Mouse (Mus musculus) urinary bladder, postnatal 14 days (tissue): ENCODE data around the gene Ppa1.
A peak's percentile ranks its signal among the peaks of the same experiment; 100 is the strongest.

ENCODE experiments used
- DNase-seq: peaks from one replicate; pipeline ENCODE4 v3.0.0; 2021; ENCODE audit warnings: low spot score

The Ppa1 gene

DNA sequence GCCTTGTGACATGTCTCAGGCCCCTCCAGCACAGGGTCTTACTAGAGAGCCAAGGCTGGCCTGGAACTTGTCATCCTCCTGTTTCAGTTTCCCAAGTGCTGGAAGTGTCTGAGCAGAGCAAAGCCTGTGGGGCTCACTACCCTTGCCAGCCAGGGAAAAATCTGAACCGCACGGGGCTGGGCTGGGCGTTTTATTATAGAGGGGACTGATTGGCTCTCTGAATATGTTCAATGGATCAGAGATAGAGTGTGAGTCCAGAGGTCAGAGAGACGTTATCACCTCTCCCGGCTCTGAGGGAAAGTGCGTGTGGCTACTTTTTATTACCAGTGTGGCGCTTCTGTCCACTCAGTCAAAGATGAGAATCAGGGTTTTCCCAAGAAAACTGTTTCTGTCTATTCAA is 1.8 kb upstream of the Ppa1 start:
- no peak for DNase-seq

DNA sequence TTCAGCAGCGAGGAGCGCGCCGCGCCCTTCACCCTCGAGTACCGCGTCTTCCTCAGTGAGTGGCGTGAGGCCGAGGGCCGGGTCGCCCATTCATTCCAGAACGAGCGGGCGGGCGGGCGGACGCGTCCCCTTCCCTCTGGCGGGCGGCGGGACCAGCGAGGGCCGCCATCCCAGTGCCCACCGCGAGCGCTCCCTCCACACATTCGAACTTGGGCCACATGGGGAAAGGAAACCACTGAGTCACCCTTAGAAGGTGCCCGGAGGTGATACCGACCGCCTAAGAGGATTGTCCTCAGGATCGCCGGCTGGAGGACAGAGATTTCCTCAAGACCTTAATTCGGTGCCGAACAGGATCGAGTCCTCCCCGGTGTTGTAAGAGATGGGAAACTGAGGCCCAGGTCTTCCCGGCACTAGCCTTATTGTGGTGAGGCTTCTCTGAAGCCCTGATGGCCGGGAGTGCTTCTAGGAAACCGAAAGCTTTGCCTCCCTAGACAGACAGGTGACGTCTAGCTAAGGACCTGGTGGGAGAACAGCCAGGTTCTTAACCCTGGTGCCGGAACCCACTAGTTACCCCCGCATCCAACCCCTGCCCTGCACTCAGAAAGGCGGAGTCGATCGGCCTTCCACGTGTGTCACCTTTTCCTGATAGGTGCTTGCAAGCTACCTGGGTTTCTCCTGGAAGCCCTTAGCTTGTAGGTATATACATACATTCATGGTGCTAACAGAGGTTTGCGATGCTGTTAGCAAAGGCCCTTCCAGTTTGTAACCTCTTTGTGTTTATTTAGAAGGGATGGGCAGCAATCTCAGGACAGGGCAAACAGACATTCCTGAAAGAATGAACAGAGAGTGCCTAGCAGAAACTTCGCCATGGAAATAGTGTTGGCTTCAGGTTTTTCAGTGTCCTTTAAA is 639 bp downstream of the Ppa1 start:
- no peak for DNase-seq

DNA sequence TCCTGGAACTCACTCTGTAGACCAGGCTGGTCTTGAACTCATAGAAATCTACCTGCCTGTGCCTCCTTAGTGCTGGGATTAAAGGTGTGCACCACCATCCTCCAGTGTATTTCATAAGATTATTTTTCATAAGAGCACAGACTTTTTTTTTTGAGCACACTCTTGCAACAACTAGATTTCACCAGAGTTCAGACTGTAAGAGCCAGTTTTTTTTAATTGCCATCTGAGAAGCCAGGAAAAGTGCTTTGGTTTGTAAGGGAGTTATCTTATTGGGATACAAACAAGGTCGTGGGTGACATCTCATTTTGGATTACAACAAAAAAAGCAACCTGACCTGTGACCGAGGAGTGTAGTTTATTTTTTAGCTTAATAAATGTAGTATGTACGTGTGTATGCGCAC is 5.8 kb downstream of the Ppa1 start:
- DNase-seq = no peak

DNA sequence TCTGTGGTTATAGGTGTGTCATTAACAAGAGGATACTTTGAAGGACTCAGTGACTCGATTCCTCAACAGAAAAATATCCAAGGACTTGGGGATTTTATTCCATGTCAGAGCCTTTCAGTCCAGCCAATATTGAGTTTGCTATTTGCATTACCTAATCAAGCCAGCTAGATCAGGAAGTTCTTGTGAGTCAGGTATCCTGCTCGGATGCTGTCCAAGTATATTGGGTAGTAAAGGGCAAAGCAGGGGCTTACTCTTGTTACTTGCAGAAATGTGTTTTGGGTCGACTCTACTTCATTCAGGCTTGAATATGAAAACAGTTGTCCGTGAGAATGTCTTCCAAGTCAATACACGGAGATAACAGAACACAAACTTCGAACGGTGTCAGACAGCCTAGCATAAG is 6.3 kb downstream of the Ppa1 start:
- no peak for DNase-seq

DNA sequence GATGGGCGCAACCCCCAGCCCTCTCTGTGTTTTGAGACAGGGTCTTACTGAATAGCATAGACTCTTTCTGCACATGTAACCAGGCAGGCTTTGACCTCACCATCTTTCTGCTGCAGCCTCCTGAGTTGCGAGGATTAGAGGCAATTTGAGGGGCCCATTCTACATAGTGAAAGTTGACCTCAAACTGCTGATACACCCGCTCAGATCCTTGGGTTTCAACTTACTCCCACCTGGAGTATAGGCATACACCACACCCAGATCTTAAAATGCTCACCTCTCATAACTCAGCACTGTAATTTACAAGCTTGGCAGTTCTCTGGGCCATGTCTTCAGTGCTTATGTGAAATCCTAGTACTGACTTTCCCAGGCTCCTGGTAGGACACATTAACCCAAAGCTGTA is 6.8 kb downstream of the Ppa1 start:
- DNase-seq = no peak

DNA sequence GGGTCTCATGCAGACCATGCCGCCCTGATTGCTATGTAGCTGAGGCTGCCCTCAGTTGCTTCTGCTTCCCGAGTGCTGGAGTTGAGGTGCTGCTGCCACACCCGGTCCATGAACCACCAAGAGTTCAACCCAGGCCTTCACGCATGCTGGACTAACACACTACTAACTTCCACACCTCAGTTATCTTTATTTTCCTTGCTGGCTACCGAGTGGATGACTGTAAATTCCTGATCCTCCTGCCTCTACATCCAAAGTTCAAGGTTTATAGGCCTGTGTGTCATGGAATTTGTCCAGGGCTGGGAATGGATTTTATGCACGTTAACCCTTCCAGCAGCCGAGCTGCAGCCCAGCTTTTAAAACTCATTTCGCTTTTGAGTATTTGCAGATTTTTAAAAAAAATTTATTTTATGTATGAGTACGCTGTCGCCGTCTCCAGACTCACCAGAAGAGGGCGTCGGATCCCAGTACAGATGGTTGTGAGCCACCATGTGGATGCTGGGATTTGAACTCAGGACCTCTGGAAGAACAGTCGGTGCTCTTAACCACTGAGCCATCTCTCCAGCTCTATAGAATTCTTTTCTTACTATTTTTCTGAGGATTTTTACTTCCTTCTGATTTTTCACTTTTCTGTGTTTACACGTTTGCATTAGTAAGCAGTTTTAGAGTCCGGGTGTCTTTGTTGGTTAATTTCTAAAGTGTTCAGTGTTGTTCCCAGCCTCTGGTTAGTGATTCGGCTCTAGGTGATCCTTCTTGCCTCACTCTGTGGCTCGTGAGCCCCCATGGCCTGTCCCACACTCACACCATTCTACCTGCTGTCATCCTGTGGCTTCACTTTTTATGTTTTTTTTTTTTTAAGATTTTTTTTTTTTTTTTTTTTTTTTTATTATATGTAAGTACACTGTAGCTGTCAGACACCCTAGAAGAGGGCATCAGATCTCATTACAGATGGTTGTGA is 8.9 kb downstream of the Ppa1 start:
- DNase-seq = no peak

DNA sequence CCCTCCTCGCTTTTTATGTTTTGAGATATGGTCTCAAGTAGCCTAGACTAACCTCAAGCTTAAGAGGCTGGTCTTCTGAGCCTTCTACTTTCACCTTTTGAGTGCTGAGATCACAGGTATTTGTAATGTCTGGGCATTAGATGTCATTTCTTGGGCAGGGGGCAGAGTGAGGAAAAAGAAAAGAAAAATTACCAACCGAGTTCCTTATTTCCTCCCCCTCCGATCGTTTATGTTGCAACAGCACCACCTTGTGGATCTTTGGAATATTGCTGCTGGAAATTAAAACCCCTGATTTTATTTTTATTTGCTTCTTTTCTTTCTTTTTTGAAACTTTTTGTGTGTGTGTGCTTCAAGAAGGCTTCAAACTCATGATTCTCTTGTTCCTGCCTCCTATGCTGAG is 9.6 kb downstream of the Ppa1 start:
- no peak for DNase-seq

DNA sequence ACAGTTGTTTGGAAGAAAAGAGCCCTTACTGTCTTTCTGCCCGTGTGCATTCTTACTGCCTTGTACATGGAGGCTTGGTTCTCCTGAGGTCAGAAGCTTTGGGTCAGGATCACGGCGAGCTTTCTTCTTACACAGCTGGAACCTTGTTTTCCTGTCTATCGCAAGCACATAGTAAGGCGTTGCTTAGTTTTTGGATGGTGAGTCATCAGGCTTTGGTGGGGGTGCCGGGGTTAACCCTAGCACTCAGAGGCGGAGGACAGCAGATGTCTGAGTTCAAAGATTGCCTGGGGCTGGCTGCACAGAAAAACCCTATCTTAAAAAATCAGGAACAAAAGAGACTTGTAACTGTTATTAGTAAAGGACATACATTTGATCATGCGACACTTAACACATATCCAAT is 13.5 kb downstream of the Ppa1 start:
- peak; percentile 44 for DNase-seq

DNA sequence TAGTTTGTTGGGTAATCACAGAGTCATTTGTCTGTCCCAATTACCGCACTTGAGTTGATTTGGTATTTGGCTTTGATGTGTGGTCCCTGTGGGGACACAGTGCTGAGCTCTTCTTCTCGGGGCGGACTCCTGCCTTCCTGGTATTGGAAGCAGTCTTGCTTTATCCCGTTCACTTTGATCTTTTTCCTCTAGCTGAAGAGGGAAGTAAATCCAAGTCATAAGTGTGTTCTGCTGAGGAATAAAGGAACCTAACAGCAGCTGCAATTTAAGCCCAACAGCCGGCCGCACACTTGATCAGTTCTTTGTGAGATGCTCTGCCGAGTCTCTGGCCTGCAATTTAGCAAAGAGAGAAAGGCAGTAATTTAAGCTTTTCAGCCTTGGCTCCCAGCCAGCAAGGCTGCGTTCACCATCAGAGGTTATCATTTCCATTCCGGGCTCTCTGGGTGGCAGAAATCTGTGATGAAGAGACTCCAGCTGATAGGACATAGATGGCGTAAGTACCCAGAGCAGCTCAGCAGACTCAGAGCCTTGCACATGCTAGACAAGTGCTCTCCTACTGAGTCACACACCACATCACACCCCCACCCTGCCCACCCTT is 14.1 kb downstream of the Ppa1 start:
- DNase-seq = no peak

DNA sequence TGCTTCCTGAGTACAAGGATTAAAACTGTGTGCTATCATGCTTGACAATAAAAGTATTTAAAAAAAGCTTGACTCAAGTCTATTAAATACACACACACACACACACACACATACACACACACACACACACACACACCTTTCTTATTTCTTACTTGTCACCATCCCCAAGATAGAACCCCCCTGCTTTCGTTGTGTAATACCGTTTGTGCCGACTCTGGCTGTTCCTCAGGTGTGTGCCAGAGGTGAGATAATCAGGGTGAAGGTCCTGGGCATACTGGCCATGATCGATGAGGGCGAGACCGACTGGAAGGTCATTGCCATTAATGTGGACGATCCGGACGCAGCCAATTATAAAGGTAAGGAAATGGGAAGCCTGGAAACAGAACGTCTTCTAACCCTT is 16.8 kb downstream of the Ppa1 start:
- DNase-seq = no peak

DNA sequence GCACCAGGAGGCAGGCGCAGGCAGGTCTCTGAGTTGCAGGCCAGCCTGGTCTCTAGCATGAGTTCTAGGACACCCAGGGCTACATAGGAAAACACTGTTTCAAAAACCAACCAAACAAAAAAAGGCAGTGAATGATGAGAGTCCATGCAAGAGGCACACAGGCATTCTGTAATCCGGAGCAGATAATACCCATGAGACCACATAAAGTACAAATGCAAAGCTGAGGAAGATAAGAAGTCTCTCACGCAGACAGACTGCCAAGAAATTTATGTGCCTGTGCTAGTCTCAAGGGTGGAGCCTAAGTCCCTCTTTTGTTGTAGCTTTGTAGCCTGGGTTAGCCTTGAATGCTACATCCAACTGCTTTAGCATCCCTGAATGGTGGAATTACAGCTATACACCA is 17.3 kb downstream of the Ppa1 start:
- DNase-seq = no peak

DNA sequence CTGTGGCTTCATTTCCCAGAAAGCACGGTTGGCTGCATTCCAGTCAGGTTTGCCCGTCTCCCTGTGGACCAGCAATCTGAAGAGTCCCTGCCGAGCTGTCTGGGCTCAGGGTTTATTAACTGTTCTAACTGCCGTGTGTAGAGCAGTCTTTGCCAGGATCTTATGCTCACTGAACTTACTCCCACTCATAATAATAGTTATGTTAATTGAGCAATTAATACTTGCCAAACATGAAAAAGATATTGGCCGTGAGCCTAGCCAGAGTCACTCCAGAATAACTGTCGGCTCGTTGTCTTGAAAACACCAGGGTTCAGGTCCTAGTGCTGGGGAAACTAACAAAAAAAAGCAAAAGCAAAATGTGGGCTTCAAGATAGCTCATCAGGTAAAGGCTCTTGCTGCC is 20.9 kb downstream of the Ppa1 start:
- no peak for DNase-seq

DNA sequence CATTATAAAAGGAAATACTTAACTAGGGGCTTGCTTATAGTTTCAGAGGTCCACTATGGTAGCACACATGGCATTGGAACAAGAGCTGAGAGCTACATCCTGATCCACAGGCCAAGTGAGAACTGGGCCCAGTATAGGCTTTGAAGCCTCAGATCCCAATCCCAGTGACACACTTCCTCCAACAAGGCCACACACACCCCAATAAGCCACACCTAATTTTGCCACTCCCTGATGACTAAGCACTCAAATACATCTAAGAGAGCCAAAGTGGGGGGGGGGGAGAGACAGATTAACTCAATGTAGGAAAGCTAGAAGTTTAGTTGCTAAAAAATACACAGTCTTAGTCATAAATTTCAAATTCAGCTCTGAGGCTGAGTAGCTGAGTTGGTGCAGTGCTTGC is 21.5 kb downstream of the Ppa1 start:
- DNase-seq = no peak

DNA sequence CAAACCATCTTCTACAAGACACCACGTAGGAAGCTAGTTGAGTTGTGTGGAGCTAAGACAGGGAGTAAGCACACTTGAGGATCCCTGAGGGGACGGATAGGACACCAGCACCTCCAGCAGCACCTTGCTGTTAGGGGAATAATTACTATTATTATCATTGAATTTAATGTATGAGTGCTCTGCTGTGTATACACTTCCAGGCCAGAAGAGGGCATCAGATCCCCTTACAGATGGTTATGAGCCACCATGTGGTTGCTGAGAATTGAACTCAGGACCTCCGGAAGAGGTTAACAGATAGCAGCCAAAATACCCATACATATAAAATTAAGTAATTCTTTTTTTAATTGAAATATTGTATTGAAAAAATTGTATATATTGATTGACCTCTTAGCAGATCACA is 22.4 kb downstream of the Ppa1 start:
- no peak for DNase-seq

DNA sequence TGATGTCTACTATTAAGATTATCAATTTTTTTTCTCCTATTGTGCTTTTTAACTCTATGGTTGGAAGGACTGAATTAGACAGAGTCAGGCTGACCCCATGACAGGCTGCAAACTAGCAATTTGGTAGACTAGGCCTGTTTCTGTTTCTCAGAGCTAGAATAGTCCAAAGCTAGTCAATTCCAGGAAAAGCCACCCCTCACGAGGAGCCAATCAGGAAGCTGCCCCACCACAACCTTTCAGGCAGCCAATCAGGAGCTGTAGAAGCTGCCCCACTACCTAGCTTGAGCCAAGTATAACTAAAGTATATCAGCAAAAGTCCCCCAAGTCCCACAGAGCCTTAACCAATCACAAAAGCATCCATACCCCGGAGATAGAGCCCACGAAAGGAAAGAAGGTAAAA is 27.6 kb downstream of the Ppa1 start:
- no peak for DNase-seq

DNA sequence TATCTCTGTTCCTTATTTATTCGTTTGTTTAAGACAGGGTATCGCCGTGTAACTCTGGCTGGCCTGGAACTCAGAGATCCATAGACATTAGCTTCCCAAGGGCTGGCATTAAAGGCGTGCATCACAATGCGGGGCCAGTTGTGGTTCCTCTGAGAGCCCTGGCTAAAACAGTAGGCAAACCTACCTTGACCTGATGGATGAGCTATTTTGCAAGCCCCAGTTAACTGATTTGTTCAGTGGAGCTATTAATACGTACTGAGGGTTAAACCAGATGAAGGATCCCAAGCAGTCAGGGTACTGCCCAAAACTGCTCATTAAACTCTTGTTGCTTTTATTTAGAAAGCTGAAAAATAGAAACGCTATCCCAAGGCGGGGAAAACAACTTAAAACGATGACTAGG is 31.2 kb downstream of the Ppa1 start:
- no peak for DNase-seq

DNA sequence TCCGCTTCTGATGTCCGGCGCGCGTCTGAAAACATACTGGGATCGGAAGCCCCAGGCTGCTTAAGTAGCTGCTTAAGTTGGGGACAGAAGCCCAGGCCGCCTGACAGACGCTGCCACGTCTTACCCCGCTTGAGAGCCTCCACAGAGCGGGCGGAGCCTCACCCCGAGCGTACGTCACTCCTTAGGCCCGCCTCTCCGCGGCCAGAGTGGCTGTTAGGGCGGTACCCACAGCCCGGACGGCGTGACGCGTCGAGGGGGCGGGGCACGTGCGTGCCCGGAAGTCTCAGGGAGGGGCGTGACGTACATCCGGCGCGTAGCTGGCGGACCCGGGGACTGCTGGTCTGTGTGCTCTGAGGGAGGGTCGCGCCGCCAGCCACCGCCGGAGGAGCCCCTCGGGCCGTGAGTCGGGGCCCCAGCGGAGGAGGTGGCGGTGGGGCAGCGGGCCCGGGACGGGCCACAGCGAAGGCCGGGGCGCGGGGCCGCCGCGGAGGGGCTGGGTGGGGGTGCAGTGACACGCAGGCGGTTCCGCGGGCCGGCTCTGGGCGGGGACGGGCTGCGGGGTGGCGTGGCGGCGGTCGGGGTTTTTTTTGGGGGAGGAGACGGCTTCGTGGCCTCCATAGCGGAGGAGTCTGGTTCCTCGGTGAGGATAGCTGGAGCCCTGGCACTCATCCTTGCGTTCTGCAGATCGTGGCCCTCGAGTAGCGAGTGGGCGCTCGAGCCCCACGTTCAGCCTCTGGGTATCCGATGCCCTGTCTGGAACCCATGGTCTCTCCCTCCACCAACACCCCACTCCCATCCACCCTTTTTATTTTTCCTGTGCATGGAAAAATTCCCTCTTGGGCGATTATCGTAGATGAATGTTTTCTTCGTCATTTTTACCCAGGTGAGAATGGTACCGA is 31.9 kb downstream of the Ppa1 start, which contains the start of gene Sar1a:
Sar1a (plus strand) TSS at position 285 of the 899 bp plus-strand sequence.
- peak; percentile 99 for DNase-seq

DNA sequence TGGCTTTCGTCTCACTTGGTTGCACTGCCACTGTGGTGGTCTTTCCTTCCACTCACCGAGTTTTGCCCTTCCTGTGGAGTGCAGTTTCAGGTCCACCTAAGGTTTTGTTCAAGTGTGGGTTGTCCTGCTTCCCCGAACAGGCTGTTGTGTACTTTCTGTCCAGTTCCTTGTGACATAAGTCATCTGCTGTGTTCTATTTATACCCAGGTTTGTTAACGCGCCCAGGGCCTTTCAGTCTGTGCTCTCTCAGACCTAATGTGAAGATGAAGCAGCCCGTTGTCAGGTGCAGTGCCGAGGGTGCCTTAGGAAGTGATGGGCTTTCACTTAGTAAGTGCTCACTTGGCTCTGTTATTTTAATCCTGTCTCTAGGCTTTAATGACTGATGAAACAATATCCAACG is 41.1 kb downstream of the Ppa1 start:
- no peak for DNase-seq

DNA sequence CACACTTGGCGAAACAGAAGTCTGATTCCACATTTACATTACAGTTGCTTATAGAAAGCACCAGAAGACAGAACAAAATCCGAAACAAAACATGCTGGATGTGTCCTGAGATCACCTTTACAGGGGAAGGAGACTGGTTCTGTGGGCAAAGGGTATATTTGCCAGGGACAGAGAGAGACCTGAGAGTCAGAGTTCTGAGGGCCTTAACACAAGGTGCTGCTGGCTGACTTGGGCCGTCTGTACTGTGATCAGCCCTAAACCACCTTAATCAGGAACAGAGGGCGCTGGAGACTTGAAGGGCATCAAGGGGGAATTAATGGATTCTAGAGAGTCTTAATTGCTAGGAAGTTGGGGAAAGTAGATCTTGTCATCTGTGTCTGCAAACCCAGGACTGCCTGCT is 45.2 kb downstream of the Ppa1 start:
- DNase-seq = no peak

DNA sequence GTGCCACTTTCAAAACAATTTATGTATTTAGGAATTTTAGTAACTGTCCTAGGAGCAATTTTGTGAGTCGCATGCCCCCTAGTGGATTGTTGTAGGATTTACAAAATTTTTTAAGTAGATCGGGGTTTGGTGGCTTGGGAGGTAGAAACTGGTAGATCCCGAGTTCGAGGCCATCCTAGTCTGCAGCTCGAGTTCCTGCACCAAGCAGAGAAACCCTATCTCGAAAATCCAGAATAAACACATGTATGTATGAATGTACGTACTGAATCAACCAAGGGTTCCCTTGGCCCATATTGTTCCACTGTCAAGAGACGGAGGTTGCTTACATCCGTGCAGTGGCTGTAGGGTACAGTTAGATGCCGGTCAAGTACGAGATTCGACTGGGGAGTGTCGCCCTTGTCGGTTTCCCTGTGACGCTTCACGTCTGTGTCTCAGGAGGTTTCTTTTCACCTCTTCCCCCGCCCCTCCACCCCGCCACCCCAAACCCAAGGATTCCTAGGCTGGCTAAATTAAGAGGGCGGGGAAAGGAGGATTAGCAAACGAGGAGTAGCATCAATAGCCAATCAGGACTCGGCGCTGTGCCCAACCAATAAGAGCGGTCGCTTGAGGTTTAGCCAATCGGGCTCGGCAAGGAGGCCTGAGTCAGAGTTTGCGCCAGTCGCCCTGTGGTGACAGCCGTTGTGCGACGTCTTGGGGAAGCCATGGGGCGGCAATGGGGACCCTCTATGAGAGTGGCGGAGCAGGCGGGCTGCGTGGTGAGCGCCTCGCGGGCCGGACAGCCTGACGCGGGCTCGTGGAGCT is 46.7 kb downstream of the Ppa1 start, which contains the start of gene Tysnd1:
Tysnd1 (plus strand) TSS at position 645 of the 801 bp plus-strand sequence.
- DNase-seq = peak; percentile 97
